Mouse (Mus musculus) limb, embryonic 10.5 days (tissue): ENCODE measurements at regions not wholly inside any gene's neighbourhood (a gene's known extent, or its start where the extent isn't known, plus 50 kb on each side); places are given as distances from the start of the nearest gene placed in this dataset.

ENCODE experiments used
- DNase-seq: peaks from one replicate; pipeline ENCODE4 v3.0.0-alpha.2; 2017; ENCODE audit warnings: low spot score
- H3K27ac ChIP-seq: fragments of 300-500 bp; sonication (generic); 2 replicates; pipeline ENCODE4 v1.5.1; 2016; ENCODE audit warnings: mild to moderate bottlenecking
- H3K27me3 ChIP-seq: fragments of 300-500 bp; sonication (generic); 2 replicates; pipeline ENCODE4 v1.6.1; 2016; ENCODE audit warnings: low read depth, mild to moderate bottlenecking; ENCODE audit not compliant: poor library complexity, severe bottlenecking
- H3K36me3 ChIP-seq: fragments of 300-500 bp; sonication (generic); 2 replicates; pipeline ENCODE4 v1.6.1; 2016; ENCODE audit warnings: mild to moderate bottlenecking, moderate library complexity
- H3K4me1 ChIP-seq: fragments of 300-500 bp; sonication (generic); 2 replicates; pipeline ENCODE4 v1.6.1; 2016
- H3K4me3 ChIP-seq: fragments of 300-500 bp; sonication (generic); 2 replicates; pipeline ENCODE4 v1.5.1; 2016; ENCODE audit warnings: mild to moderate bottlenecking, moderate library complexity
- H3K9me3 ChIP-seq: fragments of 300-500 bp; sonication (generic); replicated peaks from 2 replicates; pipeline ENCODE4 v1.6.1; 2016; ENCODE audit warnings: mild to moderate bottlenecking
- WGBS: fragments of 180-500 bp; shearing (Covaris S2); methylation state at CpG from one replicate; pipeline ENCODE4 v1.1.7; 2016; 5-methylcytosine and 5-hydroxymethylcytosine counted together

- DNase-seq = no peak
- H3K4me3 ChIP-seq = no peak overlapping the region
- no peaks in the 10 kb centered on the region for H3K36me3 ChIP-seq
- H3K27ac ChIP-seq = peak overlapping the region; percentile 78; the same call in 1 of the 2 replicates
- no peaks in the 10 kb centered on the region for H3K27me3 ChIP-seq
- H3K4me1 ChIP-seq = peaks cover 50% of the 10 kb centered on the region
- no peaks in the 10 kb centered on the region for H3K9me3 ChIP-seq
These were observed 95.6 kb downstream of the 1810010D01Rik start for GRCm38 (mm10) chr7:145112146-145112830.

GRCm38 (mm10) chr7:145111252-145112131 is 96.4 kb downstream of the 1810010D01Rik start:
- peak overlapping the region; percentile 78 for H3K27ac ChIP-seq
- no peaks in the 10 kb centered on the region for H3K27me3 ChIP-seq
- H3K36me3 ChIP-seq = no peaks in the 10 kb centered on the region
- H3K4me1 ChIP-seq = peaks cover 50% of the 10 kb centered on the region
- DNase-seq = no peak
- 59% methylated on average over 20 of the region's 20 CpGs for WGBS
- H3K9me3 ChIP-seq = no peaks in the 10 kb centered on the region
- H3K4me3 ChIP-seq = 0 out of 2 replicates have a peak overlapping the region, but pooled peaks have one; percentile 4

GRCm38 (mm10) chr7:145110657-145111251 is 97.2 kb downstream of the 1810010D01Rik start:
- Histone ChIP-seq H3K27me3 (no peaks in the 10 kb centered on the region), H3K9me3 (no peaks in the 10 kb centered on the region), H3K4me3 (0 out of 2 replicates have a peak overlapping the region, but pooled peaks have one; percentile 4), H3K36me3 (no peaks in the 10 kb centered on the region), H3K27ac (peak overlapping the region; percentile 78), H3K4me1 (peaks cover 50% of the 10 kb centered on the region)
- WGBS = 34% methylated on average over 10 of the region's 10 CpGs
- DNase-seq = peak; percentile 43

- WGBS = 80% methylated on average over 3 of the region's 3 CpGs
- peaks cover 50% of the 10 kb centered on the region for H3K4me1 ChIP-seq
These were observed 97.9 kb downstream of the 1810010D01Rik start for GRCm38 (mm10) chr7:145110028-145110427.

GRCm38 (mm10) chr7:145109471-145109870 is 98.4 kb downstream of the 1810010D01Rik start:
- Histone ChIP-seq H3K9me3 (no peaks in the 10 kb centered on the region), H3K4me3 (no peak overlapping the region), H3K36me3 (no peaks in the 10 kb centered on the region), H3K4me1 (peaks cover 47% of the 10 kb centered on the region), H3K27ac (peak overlapping the region; percentile 38; the same call in 1 of the 2 replicates), H3K27me3 (no peaks in the 10 kb centered on the region)
- 63% methylated on average over 4 of the region's 4 CpGs for WGBS
- no peak for DNase-seq

More at GRCm38 (mm10) chr7:145110028-145110427, 97.9 kb downstream of the 1810010D01Rik start:
- Histone ChIP-seq H3K27ac (peak overlapping the region; percentile 38; the same call in 1 of the 2 replicates), H3K9me3 (no peaks in the 10 kb centered on the region), H3K4me3 (no peak overlapping the region), H3K36me3 (no peaks in the 10 kb centered on the region), H3K27me3 (no peaks in the 10 kb centered on the region)
- DNase-seq = no peak

GRCm38 (mm10) chr7:145108994-145109393 is 98.9 kb downstream of the 1810010D01Rik start:
- H3K27ac ChIP-seq = peak overlapping the region; percentile 38; the same call in 1 of the 2 replicates
- no peaks in the 10 kb centered on the region for H3K36me3 ChIP-seq
- peaks cover 42% of the 10 kb centered on the region for H3K4me1 ChIP-seq
- H3K27me3 ChIP-seq = no peaks in the 10 kb centered on the region
- H3K9me3 ChIP-seq = no peaks in the 10 kb centered on the region
- DNase-seq = no peak
- WGBS = 85% methylated on average over 3 of the region's 3 CpGs
- no peak overlapping the region for H3K4me3 ChIP-seq

GRCm38 (mm10) chr7:145107575-145108170 is 100.2 kb downstream of the 1810010D01Rik start:
- Histone ChIP-seq H3K27me3 (no peaks in the 10 kb centered on the region; the same call in 1 of the 2 replicates), H3K36me3 (no peaks in the 10 kb centered on the region), H3K4me1 (peaks cover 41% of the 10 kb centered on the region), H3K27ac (no peak overlapping the region), H3K4me3 (no peak overlapping the region), H3K9me3 (no peaks in the 10 kb centered on the region)
- 85% methylated on average over 2 of the region's 2 CpGs for WGBS
- DNase-seq = no peak

- 63% methylated on average over 4 of the region's 4 CpGs for WGBS
- Histone ChIP-seq H3K27me3 (no peaks in the 10 kb centered on the region; the same call in 1 of the 2 replicates), H3K9me3 (no peaks in the 10 kb centered on the region), H3K4me3 (no peak overlapping the region), H3K4me1 (peaks cover 38% of the 10 kb centered on the region), H3K36me3 (no peaks in the 10 kb centered on the region), H3K27ac (no peak overlapping the region)
- DNase-seq = no peak
These were observed 101.4 kb downstream of the 1810010D01Rik start for GRCm38 (mm10) chr7:145106494-145106849.

- H3K27ac ChIP-seq = no peak overlapping the region
- WGBS = 91% methylated on average over 7 of the region's 7 CpGs
- H3K36me3 ChIP-seq = no peaks in the 10 kb centered on the region
- H3K9me3 ChIP-seq = no peaks in the 10 kb centered on the region
- peaks cover 33% of the 10 kb centered on the region for H3K4me1 ChIP-seq
- H3K27me3 ChIP-seq = no peaks in the 10 kb centered on the region; the same call in 1 of the 2 replicates
- no peak overlapping the region for H3K4me3 ChIP-seq
- DNase-seq = no peak
These were observed 102.0 kb downstream of the 1810010D01Rik start for GRCm38 (mm10) chr7:145105831-145106493.

GRCm38 (mm10) chr7:145102692-145103091 is 105.2 kb downstream of the 1810010D01Rik start:
- H3K4me3 ChIP-seq = no peak overlapping the region
- peaks cover 15% of the 10 kb centered on the region for H3K4me1 ChIP-seq
- H3K36me3 ChIP-seq = no peaks in the 10 kb centered on the region
- no peaks in the 10 kb centered on the region; the same call in 1 of the 2 replicates for H3K27me3 ChIP-seq
- H3K27ac ChIP-seq = peak overlapping the region; percentile 61
- H3K9me3 ChIP-seq = no peaks in the 10 kb centered on the region
- WGBS = 79% methylated on average over 5 of the region's 5 CpGs
- no peak for DNase-seq

GRCm38 (mm10) chr7:145102216-145102615 is 105.7 kb downstream of the 1810010D01Rik start:
- DNase-seq = no peak
- peaks cover 15% of the 10 kb centered on the region for H3K4me1 ChIP-seq
- no peak overlapping the region for H3K4me3 ChIP-seq
- H3K36me3 ChIP-seq = no peaks in the 10 kb centered on the region
- H3K9me3 ChIP-seq = no peaks in the 10 kb centered on the region
- 58% methylated on average over 6 of the region's 6 CpGs for WGBS
- H3K27me3 ChIP-seq = no peaks in the 10 kb centered on the region; the same call in 1 of the 2 replicates
- H3K27ac ChIP-seq = peak overlapping the region; percentile 61; the same call in 1 of the 2 replicates

GRCm38 (mm10) chr7:145098335-145098734 is 109.6 kb downstream of the 1810010D01Rik start:
- H3K9me3 ChIP-seq = no peaks in the 10 kb centered on the region
- 92% methylated on average over 6 of the region's 6 CpGs for WGBS
- no peak overlapping the region for H3K4me3 ChIP-seq

More at GRCm38 (mm10) chr7:145098335-145098734, 109.6 kb downstream of the 1810010D01Rik start:
- H3K27me3 ChIP-seq = no peaks in the 10 kb centered on the region; the same call in 1 of the 2 replicates
- no peak for DNase-seq
- no peaks in the 10 kb centered on the region for H3K36me3 ChIP-seq
- peaks cover 13% of the 10 kb centered on the region for H3K4me1 ChIP-seq
- no peak overlapping the region for H3K27ac ChIP-seq
